Mouse (Mus musculus) left cerebral cortex, postnatal 36 days (tissue): ENCODE data around the gene Thsd7a. TPM values are rescaled to one million over a fixed set of nuclear protein-coding genes. Genes with fewer than 3 reads are reported as not detected.

ENCODE experiments used
- DNase-seq, 2 experiments: peaks; one replicate each; pipeline ENCODE4 v3.0.0; 2021 to 2022; ENCODE audit warnings: low spot score in 2 of 2, mixed read lengths in 1 of 2
- intact Hi-C: fragments of 180-260 bp; cut with DNase I; formaldehyde crosslinking; loops from one replicate; pipeline ENCODE4 v1.15.1; 2025
- total RNA-seq, 2 experiments: library from RNA; stranded (reverse); gene quantifications; 2 replicates each; pipeline ENCODE4 v1.2.3; 2021

The Thsd7a gene
- total RNA-seq, 2 experiments from 2014 or later: 35.4 to 40.6 TPM

GRCm38 (mm10) chr6:12419070-12419469, 330.1 kb downstream of the Thsd7a start:
- intact Hi-C loops: no loop called here
- DNase-seq: no peak

GRCm38 (mm10) chr6:12416976-12417375, 332.2 kb downstream of the Thsd7a start:
- intact Hi-C loops: no loop called here
- DNase-seq: no peak

- intact Hi-C loops: no loop called here
- no peak for DNase-seq
Observed at GRCm38 (mm10) chr6:12404441-12404840, 344.8 kb downstream of the Thsd7a start.

- intact Hi-C loops: no loop called here
- no peak for DNase-seq
Observed at GRCm38 (mm10) chr6:12402996-12403395, 346.2 kb downstream of the Thsd7a start.

GRCm38 (mm10) chr6:12397776-12398522, 351.3 kb downstream of the Thsd7a start:
- DNase-seq: no peak
- intact Hi-C loops: no loop called here

GRCm38 (mm10) chr6:12393574-12394380, 355.4 kb downstream of the Thsd7a start:
- DNase-seq: no peak
- intact Hi-C loops: no loop called here

- DNase-seq: no peak
- intact Hi-C loops: no loop called here
Observed at GRCm38 (mm10) chr6:12386731-12387130, 362.5 kb downstream of the Thsd7a start.

GRCm38 (mm10) chr6:12385591-12385990, 363.6 kb downstream of the Thsd7a start:
- no peak for DNase-seq
- intact Hi-C loops: no loop called here

- intact Hi-C loops: no loop called here
- peak; percentile 23 to 43 for DNase-seq
Observed at GRCm38 (mm10) chr6:12381136-12381778, 368.0 kb downstream of the Thsd7a start.

GRCm38 (mm10) chr6:12380717-12381116, 368.5 kb downstream of the Thsd7a start:
- DNase-seq: no peak
- intact Hi-C loops: no loop called here

GRCm38 (mm10) chr6:12358737-12359136, 390.5 kb downstream of the Thsd7a start:
- intact Hi-C loops: no loop called here
- DNase-seq: no peak

- intact Hi-C loops: no loop called here
- no peak for DNase-seq
Observed at GRCm38 (mm10) chr6:12353573-12353972, 395.6 kb downstream of the Thsd7a start.

GRCm38 (mm10) chr6:12352165-12352719, 397.0 kb downstream of the Thsd7a start:
- no peak for DNase-seq
- intact Hi-C loops: no loop called here

GRCm38 (mm10) chr6:12350753-12351152, 398.5 kb downstream of the Thsd7a start:
- no peak for DNase-seq
- intact Hi-C loops: loop anchor here (2.0 kb wide), 2 partner anchors 396 to 802 kb away; no protein-coding TSS in a partner anchor

- no peak for DNase-seq
- intact Hi-C loops: no loop called here
Observed at GRCm38 (mm10) chr6:12349105-12349759, 400.0 kb downstream of the Thsd7a start.

- intact Hi-C loops: no loop called here
- no peak for DNase-seq
Observed at GRCm38 (mm10) chr6:12348667-12349066, 400.5 kb downstream of the Thsd7a start.

- DNase-seq: no peak
- intact Hi-C loops: no loop called here
Observed at GRCm38 (mm10) chr6:12336590-12337584, 412.3 kb downstream of the Thsd7a start.
